Mouse (Mus musculus) small intestine, adult 10 weeks (tissue): ENCODE results near the gene Gtf2h1. TPM values are rescaled to one million over a fixed set of nuclear protein-coding genes. Genes with fewer than 3 reads are reported as not detected.

ENCODE experiments used
- polyA plus RNA-seq: library from polyadenylated mRNA; stranded (reverse); fragments of 350-450 nt; fragmentation: Illumina TruSeq; extraction: RNeasy Lipid Tissue Mini Kit (QIAGEN cat#74804); gene quantifications from one replicate; pipeline ENCODE4 v1.2.3, GENCODE M21; 2014; ENCODE audit warnings: low replicate concordance

The Gtf2h1 gene
- polyA plus RNA-seq: 95.5 TPM

GRCm38 (mm10) chr7:46795287-46796205 is at the start of gene Gtf2h1, which contains the start of gene Hps5:
TSS of gene Gtf2h1 (plus strand) at chr7:46796103.
TSS of gene Hps5 (minus strand) at chr7:46796064.

DNA sequence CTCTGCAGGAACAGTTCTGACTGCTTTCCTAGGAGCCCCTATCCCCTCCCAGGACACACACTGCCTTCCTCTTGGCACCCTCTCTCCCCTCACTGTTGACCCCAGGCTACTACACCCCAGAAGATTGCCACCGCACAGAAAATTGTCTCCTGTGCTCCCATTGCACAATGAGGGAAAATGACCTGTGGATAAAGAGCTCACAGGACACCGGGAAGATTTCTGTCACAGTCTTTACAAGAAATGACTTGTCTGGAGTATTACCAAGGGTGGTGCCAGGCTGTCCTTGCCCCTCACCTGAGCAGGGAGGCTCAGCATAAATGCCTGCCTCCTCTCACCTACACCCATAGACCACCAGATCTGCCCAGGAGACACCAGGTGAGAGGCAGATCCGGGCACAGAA is 44.4 kb upstream of the Gtf2h1 start, which contains the start of gene Saa2:
Gene Saa2, plus strand, starts transcription at position 301 of the 400 bp plus-strand sequence.

GRCm38 (mm10) chr7:46840787-46841525 is 45.1 kb downstream of the Gtf2h1 start, which contains the start of gene Ldha:
TSS of gene Ldha (plus strand) at chr7:46841475.

GRCm38 (mm10) chr7:46860996-46861395 is 65.1 kb downstream of the Gtf2h1 start, which contains the start of gene Ldhc:
TSS of gene Ldhc (plus strand) at chr7:46861203.

Other genes with a start within 250 kb of the Gtf2h1 start
- gene Sergef, start 156.3 kb upstream of the Gtf2h1 start, polyA plus RNA-seq: not detected
- 26.2 TPM for gene Tph1, start 123.6 kb upstream of the Gtf2h1 start, polyA plus RNA-seq
- gene Saal1, start 85.4 kb upstream of the Gtf2h1 start, polyA plus RNA-seq: 2.5 TPM
- not detected for gene Saa3, start 80.4 kb upstream of the Gtf2h1 start, polyA plus RNA-seq
- not detected for gene Saa4, start 63.5 kb upstream of the Gtf2h1 start, polyA plus RNA-seq
- not detected for gene Saa1, start 53.1 kb upstream of the Gtf2h1 start, polyA plus RNA-seq
- not detected for gene Saa2, start 44.3 kb upstream of the Gtf2h1 start, polyA plus RNA-seq
- gene Hps5, start within 50 bp of the Gtf2h1 start, polyA plus RNA-seq: 56.1 TPM
- gene Ldha, start 45.4 kb downstream of the Gtf2h1 start, polyA plus RNA-seq: 549 TPM
- gene Ldhc, start 65.1 kb downstream of the Gtf2h1 start, polyA plus RNA-seq: 0.59 TPM
- 369 TPM for gene Tsg101, start 123.9 kb downstream of the Gtf2h1 start, polyA plus RNA-seq
- gene Uevld, start 162.4 kb downstream of the Gtf2h1 start, polyA plus RNA-seq: 26.0 TPM
- gene Gm9999, start 187.5 kb downstream of the Gtf2h1 start, polyA plus RNA-seq: not detected
- 39.5 TPM for gene Spty2d1, start 212.3 kb downstream of the Gtf2h1 start, polyA plus RNA-seq